Mouse (Mus musculus) heart, embryonic 13.5 days (tissue): ENCODE data around the gene Itpr1. TPM values are rescaled to one million over a fixed set of nuclear protein-coding genes. Genes with fewer than 3 reads are reported as not detected.

Experiments
- microRNA-seq: library from miRNA; unstranded; fragments of <30 nt; microRNA quantifications from one replicate; pipeline ENCODE4, GENCODE M21; 2016
- polyA plus RNA-seq: library from polyadenylated mRNA; unstranded; fragments of >200 nt; fragmentation: Nextera tagmentation; extraction: Ambion mirVana; gene quantifications from 2 replicates; pipeline ENCODE4 v1.2.1, GENCODE M21; 2015

Gene Itpr1
- polyA plus RNA-seq, 1 experiment from 2014 or later, result 12.1 TPM

Small RNAs within 50 kb of the gene (microRNA-seq; reads per million reads assigned to microRNA genes)
- gene Mir7661, result not detected

Other genes starting within 250 kb of the Itpr1 start
- gene Setmar, start 148.1 kb upstream of the Itpr1 start, polyA plus RNA-seq, result 5.5 and 5.7 TPM in 2 replicates
- gene Sumf1, start 27.5 kb upstream of the Itpr1 start, polyA plus RNA-seq, result 18.9 and 22.1 TPM in 2 replicates